Mouse (Mus musculus) neutrophil, adult 5-6 weeks (primary cell): ENCODE measurements around the gene Pax6. TPM values are rescaled to one million over a fixed set of nuclear protein-coding genes. Genes with fewer than 3 reads are reported as not detected.

Experiments
- ATAC-seq: fragments of 151-379, 151-347 bp; 2 replicates; pipeline ENCODE4 v1.8.0; 2017; ENCODE audit warnings: mild to moderate bottlenecking, moderate TSS enrichment; ENCODE audit not compliant: insufficient number of reproducible peaks, poor library complexity, low FRiP score, severe bottlenecking; ENCODE audit errors: extremely low read depth
- total RNA-seq: library from RNA; stranded (forward); fragments of 200-1000 nt; gene quantifications from 2 replicates; pipeline ENCODE4 v1.2.3, GENCODE M21; 2017

Pax6 gene
- total RNA-seq, 1 experiment from 2014 or later: not detected

GRCm38 (mm10) chr2:105698631-105699030, 29.9 kb downstream of the Pax6 start:
- ATAC-seq: no peak

- no peak for ATAC-seq
Measured at GRCm38 (mm10) chr2:105701781-105702180, 33.1 kb downstream of the Pax6 start.

GRCm38 (mm10) chr2:105702586-105702985, 33.9 kb downstream of the Pax6 start:
- no peak for ATAC-seq

- ATAC-seq: no peak
Measured at GRCm38 (mm10) chr2:105705320-105705719, 36.6 kb downstream of the Pax6 start.

- ATAC-seq: no peak
Measured at GRCm38 (mm10) chr2:105709126-105709525, 40.4 kb downstream of the Pax6 start.

- ATAC-seq: no peak
Measured at GRCm38 (mm10) chr2:105710511-105710910, 41.8 kb downstream of the Pax6 start.

GRCm38 (mm10) chr2:105715409-105716115, 46.9 kb downstream of the Pax6 start:
- no peak for ATAC-seq

GRCm38 (mm10) chr2:105726657-105727056, 58.0 kb downstream of the Pax6 start:
- no peak for ATAC-seq

- ATAC-seq: no peak
Measured at GRCm38 (mm10) chr2:105730704-105731103, 62.0 kb downstream of the Pax6 start.

GRCm38 (mm10) chr2:105736166-105736565, 67.5 kb downstream of the Pax6 start:
- ATAC-seq: no peak

- no peak for ATAC-seq
Measured at GRCm38 (mm10) chr2:105746896-105747295, 78.2 kb downstream of the Pax6 start.

Other genes starting within 250 kb of the Pax6 start
- 8.8 and 18.2 TPM in 2 replicates for gene Elp4, start 235.7 kb downstream of the Pax6 start, total RNA-seq
- 13.3 and 17.3 TPM in 2 replicates for gene Immp1l, start 235.7 kb downstream of the Pax6 start, total RNA-seq